ENCODE assay signal across 9 mouse cellular contexts in genomic region chr13:28502171-28502570, GRCm38 (mm10).
DNase-seq lines count a peak whose midpoint lies in the region; ATAC-seq and TF ChIP-seq lines count a peak whose summit lies in the region.
"Had no signal": no experiment of that assay in that cellular context is flagged by ENCODE, and none has a peak within 500 bp of the region (broad histone marks: within the 10 kb centered on the region; RNA-seq: fewer than 3 reads in every experiment).

No protein-coding gene starts in this region.

- no peak overlapping the region for H3K4me2 ChIP-seq in intestine, embryonic 14.5 days (ENCODE audit: low read length)
- no peak overlapping the region for H3K4me2 ChIP-seq in intestine, postnatal 0 days (replicated peaks; ENCODE audit: low read depth)
- no peak overlapping the region for H3K4me2 ChIP-seq in kidney, embryonic 15.5 days

- peak overlapping the region; percentile 54; the same call in 1 of the 2 replicates for H3K27ac ChIP-seq in intestine, embryonic 14.5 days (ENCODE audit: low read depth)
- no peak overlapping the region for H3K27ac ChIP-seq in intestine, postnatal 0 days (ENCODE audit: low read depth, low read length)
- H3K27ac ChIP-seq in kidney, embryonic 15.5 days: peak overlapping the region; percentile 77

- no peaks in the 10 kb centered on the region for H3K36me3 ChIP-seq in intestine, embryonic 14.5 days (ENCODE audit: control insufficient read depth, insufficient read depth, low read length)
- H3K36me3 ChIP-seq in intestine, postnatal 0 days (ENCODE audit: control insufficient read depth, insufficient read depth): no peaks in the 10 kb centered on the region
- H3K36me3 ChIP-seq in kidney, embryonic 15.5 days: no peaks in the 10 kb centered on the region

- 26% methylated on average over 2 of the region's 2 CpGs for WGBS in intestine, embryonic 14.5 days
- 50% methylated on average over 2 of the region's 2 CpGs for WGBS in intestine, postnatal 0 days
- WGBS in kidney, embryonic 15.5 days: 24% methylated on average over 2 of the region's 2 CpGs

- TF ChIP-seq CTCF in intestine, postnatal 0 days (IDR thresholded peaks at IDR 0.05; ENCODE audit: low read depth): no peak

- no peak overlapping the region for H3K9ac ChIP-seq in intestine, embryonic 14.5 days (ENCODE audit: low read length)
- no peak overlapping the region for H3K9ac ChIP-seq in intestine, postnatal 0 days (ENCODE audit: low read depth, low read length)
- no peak overlapping the region for H3K9ac ChIP-seq in kidney, embryonic 15.5 days

- no peak overlapping the region for H3K4me3 ChIP-seq in intestine, embryonic 14.5 days (ENCODE audit: low read depth, low read length)
- H3K4me3 ChIP-seq in intestine, postnatal 0 days (ENCODE audit: low read depth, low read length): no peak overlapping the region
- H3K4me3 ChIP-seq in kidney, embryonic 15.5 days (replicated peaks): no peak overlapping the region

- DNase-seq in intestine, embryonic 14.5 days (ENCODE audit: low spot score): no peak
- peak; percentile 44 to 84 for DNase-seq in heart, adult 18-20 months
- peak; percentile 80 for DNase-seq in lung, postnatal 36 days
- DNase-seq in thymus, postnatal 10 days (ENCODE audit: low spot score in 2 of 2): peak; percentile 66 to 71
- DNase-seq in urinary bladder, postnatal 14 days (ENCODE audit: low spot score): no peak
- DNase-seq in left cerebral cortex, adult 18-20 months (ENCODE audit: low spot score in 2 of 2): no peak

- peaks cover 8% of the 10 kb centered on the region for H3K4me1 ChIP-seq in intestine, embryonic 14.5 days (replicated peaks; ENCODE audit: control insufficient read depth, insufficient read depth, low read length)
- no peaks in the 10 kb centered on the region for H3K4me1 ChIP-seq in intestine, postnatal 0 days (replicated peaks; ENCODE audit: control insufficient read depth, insufficient read depth, low read length)
- peaks cover 13% of the 10 kb centered on the region for H3K4me1 ChIP-seq in kidney, embryonic 15.5 days

- no peaks in the 10 kb centered on the region for H3K9me3 ChIP-seq in intestine, embryonic 14.5 days (ENCODE audit: control insufficient read depth, low read length)
- no peaks in the 10 kb centered on the region for H3K9me3 ChIP-seq in intestine, postnatal 0 days (ENCODE audit: control insufficient read depth)
- no peaks in the 10 kb centered on the region for H3K9me3 ChIP-seq in kidney, embryonic 15.5 days (replicated peaks)

- ATAC-seq in intestine, embryonic 14.5 days (replicated peaks; ENCODE audit: low FRiP score, low TSS enrichment, low read depth): no peak; the same call in 1 of the 2 replicates
- no peak for ATAC-seq in intestine, postnatal 0 days
- peak; percentile 88 for ATAC-seq in kidney, embryonic 15.5 days (replicated peaks; ENCODE audit: low FRiP score)
- ATAC-seq: Patski had no signal

- no peaks in the 10 kb centered on the region for H3K27me3 ChIP-seq in intestine, embryonic 14.5 days (replicated peaks; ENCODE audit: control insufficient read depth, insufficient read depth, low read length)
- no peaks in the 10 kb centered on the region for H3K27me3 ChIP-seq in intestine, postnatal 0 days (replicated peaks; ENCODE audit: control insufficient read depth, insufficient read depth, low read length)
- no peaks in the 10 kb centered on the region for H3K27me3 ChIP-seq in kidney, embryonic 15.5 days
- H3K27me3 ChIP-seq: Patski had no signal

Comparison
In these comparisons a context has a peak if more than half of its experiments do, and no peak if none do; other contexts are left out.
1. DNase-seq: peak in heart, adult 18-20 months (2 of 2), lung, postnatal 36 days (single experiment) and thymus, postnatal 10 days (2 of 2); none in intestine, embryonic 14.5 days (single experiment), urinary bladder, postnatal 14 days (single experiment) and left cerebral cortex, adult 18-20 months (0 of 2).